Mouse (Mus musculus): ENCODE data around the gene Prdm10.

DNA sequence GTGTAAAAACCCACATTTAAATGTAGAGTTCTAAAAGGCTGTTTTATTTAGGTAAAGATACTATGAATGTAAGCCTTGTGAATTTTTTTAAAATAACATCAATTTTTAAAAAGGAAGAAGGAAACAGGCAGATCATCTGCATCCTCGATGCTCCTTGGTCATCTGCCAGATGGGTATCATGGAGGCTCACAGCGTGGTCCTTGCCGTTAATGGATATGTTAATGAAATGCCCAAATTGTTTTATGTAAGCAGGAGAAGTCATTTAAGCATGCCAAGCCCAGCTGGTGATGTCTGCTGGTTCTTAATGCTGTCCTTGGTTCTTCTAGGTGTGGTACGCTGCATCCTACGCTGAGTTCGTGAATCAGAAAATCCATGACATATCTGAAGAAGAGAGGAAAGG is 54.7 kb downstream of the Prdm10 start:
- TF ChIP-seq GATA1 (IDR thresholded peaks at IDR 0.05; ENCODE audit: borderline replicate concordance, low read length) (no peak), FLI1 (IDR thresholded peaks at IDR 0.05; ENCODE audit: low read length) (no peak)

All from megakaryocyte, embryonic 14.5 days (primary cell).